Mouse (Mus musculus) forebrain, embryonic 14.5 days (tissue): Measurements from ENCODE around the gene Mrm2. TPM values are rescaled to one million over a fixed set of nuclear protein-coding genes. Genes with fewer than 3 reads are reported as not detected.

Source experiments
- polyA plus RNA-seq: library from polyadenylated mRNA; unstranded; fragments of >200 nt; fragmentation: Nextera tagmentation; extraction: Ambion mirVana; gene quantifications from 2 replicates; pipeline ENCODE4 v1.2.1, GENCODE M21; 2014

The Mrm2 gene
- polyA plus RNA-seq, 1 experiment from 2014 or later, result 24.5 TPM

Other genes with a start within 250 kb of the Mrm2 start
- 29.2 and 32.4 TPM in 2 replicates for gene Mad1l1, start 10.3 kb downstream of the Mrm2 start, polyA plus RNA-seq
- gene Nudt1, start 10.2 kb downstream of the Mrm2 start, polyA plus RNA-seq, result 18.3 and 24.5 TPM in 2 replicates
- gene Snx8, start 57.4 kb upstream of the Mrm2 start, polyA plus RNA-seq, result 7.9 and 9.4 TPM in 2 replicates
- 97.8 and 107 TPM in 2 replicates for gene Eif3b, start 87.4 kb upstream of the Mrm2 start, polyA plus RNA-seq
- not detected in 2 replicates for gene Gm4869, start 113.7 kb upstream of the Mrm2 start, polyA plus RNA-seq
- gene Chst12, start 173.7 kb upstream of the Mrm2 start, polyA plus RNA-seq, result 11.6 and 15.3 TPM in 2 replicates
- 0.38 TPM in 1 of 2 replicates, not detected in the other for gene Grifin, start 233.2 kb upstream of the Mrm2 start, polyA plus RNA-seq